Mouse (Mus musculus) megakaryocyte-erythroid progenitor cell, adult 5 weeks (primary cell): ENCODE data around the gene Oog4. TPM values are rescaled to one million over a fixed set of nuclear protein-coding genes. Genes with fewer than 3 reads are reported as not detected.

ENCODE experiments used
- polyA plus RNA-seq: library from polyadenylated mRNA; stranded (reverse); fragments of >175 nt; gene quantifications from 2 replicates; pipeline ENCODE4 v1.2.3, GENCODE M21; 2012

The Oog4 gene
- not detected in 2 replicates for polyA plus RNA-seq

GRCm38 (mm10) chr4:143450224-143450623 is at the start of gene Oog4:
TSS of gene Oog4 (minus strand) at chr4:143450324.

GRCm38 (mm10) chr4:143412219-143413092 is 37.7 kb downstream of the Oog4 start, which contains the start of gene Pramef8:
TSS of gene Pramef8 (plus strand) at chr4:143412426.

GRCm38 (mm10) chr4:143394181-143394580 is 55.9 kb downstream of the Oog4 start, which contains the start of gene Pramel1:
TSS of gene Pramel1 (plus strand) at chr4:143394428.

Other genes starting within 250 kb of the Oog4 start
- gene Prdm2, start 237.3 kb downstream of the Oog4 start, polyA plus RNA-seq, result 9.2 and 10.3 TPM in 2 replicates
- not detected in 2 replicates for gene Pdpn, start 150.8 kb downstream of the Oog4 start, polyA plus RNA-seq
- not detected in 2 replicates for gene Lrrc38, start 100.6 kb downstream of the Oog4 start, polyA plus RNA-seq
- not detected in 2 replicates for gene Pramel1, start 55.9 kb downstream of the Oog4 start, polyA plus RNA-seq
- 0.49 and 0.52 TPM in 2 replicates for gene Pramef8, start 37.9 kb downstream of the Oog4 start, polyA plus RNA-seq
- not detected in 2 replicates for gene Gm13043, start 61.0 kb upstream of the Oog4 start, polyA plus RNA-seq
- gene Gm13040, start 85.6 kb upstream of the Oog4 start, polyA plus RNA-seq, result not detected in 2 replicates
- not detected in 2 replicates for gene BC080695, start 101.4 kb upstream of the Oog4 start, polyA plus RNA-seq
- gene Gm13057, start 101.4 kb upstream of the Oog4 start, polyA plus RNA-seq, result not detected in 2 replicates
- not detected in 2 replicates for gene Gm13083, start 164.7 kb upstream of the Oog4 start, polyA plus RNA-seq
- gene Gm13088, start 206.9 kb upstream of the Oog4 start, polyA plus RNA-seq, result not detected in 2 replicates